In the genomic region with DNA sequence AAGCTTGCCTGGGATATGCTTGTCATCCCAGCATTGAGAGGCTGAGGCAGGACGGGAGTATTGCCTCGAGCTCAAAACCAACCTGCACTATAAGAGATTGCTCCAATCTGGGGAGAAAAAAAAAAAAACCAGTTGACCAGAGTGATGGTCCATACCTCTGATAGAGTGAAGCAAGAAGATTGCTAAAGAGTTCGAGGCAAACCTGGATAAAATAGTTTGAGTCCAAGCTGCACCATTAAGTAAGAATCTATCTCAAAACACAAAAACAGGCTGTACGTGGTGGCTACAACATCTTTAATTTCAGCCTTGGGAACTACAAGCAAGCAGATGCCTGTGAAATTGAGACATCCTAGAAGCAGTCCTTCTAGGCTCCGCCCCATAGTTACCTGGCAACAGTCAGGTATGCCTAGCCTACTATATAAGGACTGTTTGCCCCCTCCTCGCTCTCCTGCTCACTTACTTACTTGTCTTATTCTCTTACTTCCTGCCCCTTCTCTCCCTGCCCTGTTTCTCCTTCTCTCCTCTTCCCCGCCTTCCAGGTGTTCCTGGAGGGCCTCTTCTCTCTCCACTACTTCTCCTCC, we compare ENCODE assay signal across 7 mouse cellular contexts. TPM values are rescaled to one million over a fixed set of nuclear protein-coding genes. Genes with fewer than 3 reads are reported as not detected.
DNase-seq lines count a peak whose midpoint lies in the region; ATAC-seq and TF ChIP-seq lines count a peak whose summit lies in the region.

No protein-coding gene starts in this region.

- H3K36me3 ChIP-seq in thymus, adult 2 months (ENCODE audit: control insufficient read depth, insufficient read depth, low read length): no peaks in the 10 kb centered on the region
- peaks cover 24% of the 10 kb centered on the region for H3K36me3 ChIP-seq in forebrain, postnatal 0 days (ENCODE audit: insufficient read depth)
- peaks cover 26% of the 10 kb centered on the region for H3K36me3 ChIP-seq in lung, embryonic 15.5 days
- no peaks in the 10 kb centered on the region for H3K36me3 ChIP-seq in stomach, postnatal 0 days (ENCODE audit: control insufficient read depth, insufficient read depth, low read length)

- no peak for ATAC-seq in forebrain, postnatal 0 days
- peak; percentile 55 for ATAC-seq in lung, embryonic 15.5 days (ENCODE audit: borderline replicate concordance, extremely low read depth, low FRiP score, low TSS enrichment)
- ATAC-seq in stomach, postnatal 0 days (ENCODE audit: low FRiP score, low TSS enrichment): 0 out of 2 replicates have a peak, but pooled peaks have one; percentile 5

- no peak for TF ChIP-seq CTCF in thymus, adult 2 months (IDR thresholded peaks at IDR 0.05; ENCODE audit: borderline replicate concordance, control insufficient read depth, extremely low read depth, insufficient read depth, low read length, poor library complexity)
- TF ChIP-seq CTCF in forebrain, postnatal 0 days (IDR thresholded peaks at IDR 0.05; ENCODE audit: low read depth): no peak
- TF ChIP-seq CTCF in stomach, postnatal 0 days (IDR thresholded peaks at IDR 0.05; ENCODE audit: low read depth): no peak

- 50% methylated on average over 7 of the region's 7 CpGs for WGBS in thymus, adult 2 months
- 34% methylated on average over 7 of the region's 7 CpGs for WGBS in forebrain, postnatal 0 days
- 21% methylated on average over 7 of the region's 7 CpGs for WGBS in lung, embryonic 15.5 days
- 33% methylated on average over 7 of the region's 7 CpGs for WGBS in stomach, postnatal 0 days

- H3K9ac ChIP-seq in forebrain, postnatal 0 days: peak overlapping the region; percentile 90
- H3K9ac ChIP-seq in lung, embryonic 15.5 days: 0 out of 2 replicates have a peak overlapping the region, but pooled peaks have one; percentile 33
- H3K9ac ChIP-seq in stomach, postnatal 0 days (ENCODE audit: low read length): no peak overlapping the region

- H3K4me3 ChIP-seq in thymus, adult 2 months (ENCODE audit: control insufficient read depth, insufficient read depth, low read length): peak overlapping the region; percentile 62
- peak overlapping the region; percentile 81 for H3K4me3 ChIP-seq in forebrain, postnatal 0 days (ENCODE audit: low read depth, low read length)
- peak overlapping the region; percentile 83 for H3K4me3 ChIP-seq in lung, embryonic 15.5 days
- peak overlapping the region; percentile 76 for H3K4me3 ChIP-seq in stomach, postnatal 0 days (ENCODE audit: low read depth, low read length)

- no peaks in the 10 kb centered on the region for H3K9me3 ChIP-seq in forebrain, postnatal 0 days (ENCODE audit: low read length)
- H3K9me3 ChIP-seq in lung, embryonic 15.5 days: no peaks in the 10 kb centered on the region
- H3K9me3 ChIP-seq in stomach, postnatal 0 days (ENCODE audit: control insufficient read depth, low read length): no peaks in the 10 kb centered on the region

- peaks cover 12% of the 10 kb centered on the region for H3K4me1 ChIP-seq in thymus, adult 2 months (replicated peaks; ENCODE audit: control insufficient read depth, insufficient read depth, low read length)
- H3K4me1 ChIP-seq in forebrain, postnatal 0 days (ENCODE audit: insufficient read depth): peaks cover 12% of the 10 kb centered on the region
- H3K4me1 ChIP-seq in lung, embryonic 15.5 days: peaks cover 20% of the 10 kb centered on the region
- H3K4me1 ChIP-seq in stomach, postnatal 0 days (replicated peaks; ENCODE audit: control insufficient read depth, insufficient read depth): peaks cover 4% of the 10 kb centered on the region

- no peak for TF ChIP-seq POLR2A in thymus, adult 2 months (IDR thresholded peaks at IDR 0.05; ENCODE audit: control insufficient read depth, extremely low read depth, insufficient read depth, low read length, poor library complexity)

- DNase-seq in thymus, adult 2 months: no peak
- DNase-seq in thymus, postnatal 14 days: no peak
- no peak for DNase-seq in forebrain, postnatal 0 days
- no peak for DNase-seq in stomach, postnatal 0 days (ENCODE audit: low spot score)
- no peak for DNase-seq in cerebellum, adult 11 months
- DNase-seq in testis, postnatal 14 days (ENCODE audit: low spot score): no peak

- H3K27me3 ChIP-seq in thymus, adult 2 months (ENCODE audit: control insufficient read depth, insufficient read depth, low read length): no peaks in the 10 kb centered on the region
- H3K27me3 ChIP-seq in forebrain, postnatal 0 days (ENCODE audit: insufficient read depth, low read length): no peaks in the 10 kb centered on the region
- H3K27me3 ChIP-seq in lung, embryonic 15.5 days: no peaks in the 10 kb centered on the region
- H3K27me3 ChIP-seq in stomach, postnatal 0 days (ENCODE audit: control insufficient read depth, insufficient read depth, low read length): no peaks in the 10 kb centered on the region

- H3K4me2 ChIP-seq in forebrain, postnatal 0 days (ENCODE audit: low read depth): peak overlapping the region; percentile 69
- H3K4me2 ChIP-seq in lung, embryonic 15.5 days: peak overlapping the region; percentile 71
- H3K4me2 ChIP-seq in stomach, postnatal 0 days (replicated peaks; ENCODE audit: low read depth): peak overlapping the region; percentile 87

- no peak overlapping the region for H3K27ac ChIP-seq in thymus, adult 2 months (ENCODE audit: control insufficient read depth, insufficient read depth, low read length)
- H3K27ac ChIP-seq in forebrain, postnatal 0 days (ENCODE audit: low read depth, low read length): 0 out of 2 replicates have a peak overlapping the region, but pooled peaks have one; percentile 21
- H3K27ac ChIP-seq in lung, embryonic 15.5 days: peak overlapping the region; percentile 73
- H3K27ac ChIP-seq in stomach, postnatal 0 days (replicated peaks): no peak overlapping the region

- no peak for TF ChIP-seq EP300 in stomach, postnatal 0 days (optimal IDR thresholded peaks at IDR 0.05)

RNA-seq across cellular contexts. Expression of gene Bax, which starts 0.5 kb away (rescaled TPM):
- polyA plus RNA-seq in thymus, adult 2 months (2012; rRNA removed): 165 and 184 TPM in 2 replicates
- 120 and 127 TPM in 2 replicates for total RNA-seq in forebrain, postnatal 0 days (2014; rRNA removed)
- polyA plus RNA-seq in forebrain, postnatal 0 days (2015; fragmentation: Nextera tagmentation; extraction: Ambion mirVana): 276 and 297 TPM in 2 replicates
- 161 and 176 TPM in 2 replicates for polyA plus RNA-seq in lung, embryonic 15.5 days (2015; fragmentation: Nextera tagmentation; extraction: Ambion mirVana)
- 119 and 120 TPM in 2 replicates for polyA plus RNA-seq in stomach, postnatal 0 days (2015; fragmentation: Nextera tagmentation; extraction: Ambion mirVana)

RNA-seq across cellular contexts. Expression of gene Ftl1, which starts 7.5 kb away (rescaled TPM):
- 2,491 and 2,656 TPM in 2 replicates for polyA plus RNA-seq in thymus, adult 2 months (2012; rRNA removed)
- total RNA-seq in forebrain, postnatal 0 days (2014; rRNA removed): 2,541 and 3,015 TPM in 2 replicates
- 5,542 and 6,210 TPM in 2 replicates for polyA plus RNA-seq in forebrain, postnatal 0 days (2015; fragmentation: Nextera tagmentation; extraction: Ambion mirVana)
- 5,197 and 5,279 TPM in 2 replicates for polyA plus RNA-seq in lung, embryonic 15.5 days (2015; fragmentation: Nextera tagmentation; extraction: Ambion mirVana)
- 3,647 and 3,760 TPM in 2 replicates for polyA plus RNA-seq in stomach, postnatal 0 days (2015; fragmentation: Nextera tagmentation; extraction: Ambion mirVana)

RNA-seq across cellular contexts. Expression of gene Tulp2, which starts 14.5 kb away (rescaled TPM):
- 2.5 and 3.0 TPM in 2 replicates for polyA plus RNA-seq in thymus, adult 2 months (2012; rRNA removed)
- 0.19 and 0.46 TPM in 2 replicates for total RNA-seq in forebrain, postnatal 0 days (2014; rRNA removed)
- 0.07 and 0.25 TPM in 2 replicates for polyA plus RNA-seq in forebrain, postnatal 0 days (2015; fragmentation: Nextera tagmentation; extraction: Ambion mirVana)
- polyA plus RNA-seq in lung, embryonic 15.5 days (2015; fragmentation: Nextera tagmentation; extraction: Ambion mirVana): 0.33 and 0.74 TPM in 2 replicates
- 0.32 and 0.42 TPM in 2 replicates for polyA plus RNA-seq in stomach, postnatal 0 days (2015; fragmentation: Nextera tagmentation; extraction: Ambion mirVana)

RNA-seq across cellular contexts. Expression of gene Gm45808, which starts 19.4 kb away (rescaled TPM):
- not detected in 2 replicates for polyA plus RNA-seq in thymus, adult 2 months (2012; rRNA removed)
- not detected in 2 replicates for total RNA-seq in forebrain, postnatal 0 days (2014; rRNA removed)
- polyA plus RNA-seq in forebrain, postnatal 0 days (2015; fragmentation: Nextera tagmentation; extraction: Ambion mirVana): not detected in 2 replicates
- polyA plus RNA-seq in lung, embryonic 15.5 days (2015; fragmentation: Nextera tagmentation; extraction: Ambion mirVana): not detected in 2 replicates
- polyA plus RNA-seq in stomach, postnatal 0 days (2015; fragmentation: Nextera tagmentation; extraction: Ambion mirVana): not detected in 2 replicates

RNA-seq across cellular contexts. Expression of gene Dhdh, which starts 21.4 kb away (rescaled TPM):
- 2.3 and 2.4 TPM in 2 replicates for polyA plus RNA-seq in thymus, adult 2 months (2012; rRNA removed)
- 3.5 and 4.9 TPM in 2 replicates for total RNA-seq in forebrain, postnatal 0 days (2014; rRNA removed)
- polyA plus RNA-seq in forebrain, postnatal 0 days (2015; fragmentation: Nextera tagmentation; extraction: Ambion mirVana): 1.9 and 3.6 TPM in 2 replicates
- polyA plus RNA-seq in lung, embryonic 15.5 days (2015; fragmentation: Nextera tagmentation; extraction: Ambion mirVana): 2.8 and 3.4 TPM in 2 replicates
- 1.1 and 1.3 TPM in 2 replicates for polyA plus RNA-seq in stomach, postnatal 0 days (2015; fragmentation: Nextera tagmentation; extraction: Ambion mirVana)

Comparison
In these comparisons a context has a peak if more than half of its experiments do, and no peak if none do; other contexts are left out.
1. H3K27ac ChIP-seq: peak in forebrain, postnatal 0 days (single experiment) and lung, embryonic 15.5 days (single experiment); none in thymus, adult 2 months (single experiment) and stomach, postnatal 0 days (single experiment).
2. Peak in every context shown above with its lines, with median percentiles within 50 percentile points of each other: H3K4me3 ChIP-seq and H3K4me2 ChIP-seq.